Mouse (Mus musculus) layer of hippocampus, adult 9-10 months (tissue): Measurements from ENCODE around the gene Immp1l.

Experiments
- DNase-seq: peaks from one replicate; pipeline ENCODE4 v3.0.0; 2022; ENCODE audit warnings: low spot score

Immp1l gene

DNA sequence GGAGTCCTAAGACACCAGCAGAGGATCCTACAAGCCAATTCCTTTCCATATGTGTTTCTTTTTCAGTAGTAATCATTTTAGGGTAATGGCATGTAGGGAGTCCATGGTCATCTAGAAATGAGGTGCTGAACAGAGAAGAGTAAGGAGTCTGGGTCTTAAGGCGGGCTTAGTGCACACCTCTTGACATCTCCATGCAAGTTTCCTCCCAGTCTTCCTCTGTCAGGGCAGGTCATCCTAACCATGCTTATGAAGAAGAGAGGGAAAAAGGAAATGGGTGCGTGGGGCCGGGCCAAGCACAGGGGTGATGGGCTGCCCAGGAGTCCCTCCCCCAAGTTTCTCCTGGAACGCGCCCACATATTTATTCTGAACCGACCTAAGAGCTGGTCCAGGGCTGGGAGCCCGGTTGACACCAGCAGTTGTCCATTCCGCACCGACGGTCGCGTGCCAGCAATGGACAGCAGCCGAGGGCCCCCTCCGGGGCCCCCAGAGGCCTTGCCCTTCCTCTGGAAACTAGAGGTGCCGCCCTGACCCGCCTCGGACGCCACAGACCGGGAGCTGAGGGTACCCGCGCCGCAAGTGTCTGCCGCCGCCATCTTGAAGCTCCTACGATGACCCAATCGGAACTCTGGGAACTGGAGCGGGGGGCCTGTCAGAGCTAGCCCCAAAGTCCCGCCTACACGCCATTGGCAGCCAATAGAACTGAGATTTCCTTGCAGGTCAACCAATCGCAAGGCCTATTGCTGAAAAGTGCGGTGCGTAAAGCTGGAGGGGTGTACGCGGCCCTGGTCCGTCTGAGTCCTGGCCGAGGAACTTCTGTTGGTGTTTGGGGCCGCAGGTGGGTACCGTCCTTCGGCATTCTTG is at the start of gene Immp1l, which contains the start of gene Elp4:
Gene Immp1l (plus strand): TSS at position 743 of the 861 bp plus-strand sequence.
Gene Elp4 (minus strand): TSS at position 669 of the 861 bp plus-strand sequence.
- DNase-seq = peak; percentile 96

GRCm38 (mm10) chr2:105854740-105855139 is 49.7 kb upstream of the Immp1l start:
- DNase-seq = no peak

GRCm38 (mm10) chr2:105873403-105873802 is 31.0 kb upstream of the Immp1l start:
- DNase-seq = no peak

DNA sequence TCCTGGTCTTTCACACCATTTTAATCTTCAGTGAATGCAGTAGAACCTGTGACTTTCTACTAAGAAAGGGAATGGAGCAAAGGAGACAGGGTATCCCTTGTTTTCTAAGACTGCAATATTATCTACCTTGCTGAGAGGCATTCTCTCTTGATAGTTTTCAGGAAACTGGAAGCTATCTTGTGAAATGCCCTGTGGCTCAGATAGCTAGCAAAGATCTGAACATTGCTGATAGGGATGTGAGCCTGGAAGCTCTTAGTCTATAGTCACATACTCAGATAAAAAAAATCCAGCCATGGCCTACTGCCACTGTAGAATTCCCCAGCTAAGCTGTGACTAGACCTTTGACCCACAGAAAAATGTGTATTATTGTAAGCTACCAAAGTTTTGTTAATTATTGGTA is 13.6 kb upstream of the Immp1l start:
- no peak for DNase-seq

- no peak for DNase-seq
Measured at GRCm38 (mm10) chr2:105904757-105905146, 314 bp downstream of the Immp1l start.

GRCm38 (mm10) chr2:105908351-105908750 is 3.9 kb downstream of the Immp1l start:
- no peak for DNase-seq

DNA sequence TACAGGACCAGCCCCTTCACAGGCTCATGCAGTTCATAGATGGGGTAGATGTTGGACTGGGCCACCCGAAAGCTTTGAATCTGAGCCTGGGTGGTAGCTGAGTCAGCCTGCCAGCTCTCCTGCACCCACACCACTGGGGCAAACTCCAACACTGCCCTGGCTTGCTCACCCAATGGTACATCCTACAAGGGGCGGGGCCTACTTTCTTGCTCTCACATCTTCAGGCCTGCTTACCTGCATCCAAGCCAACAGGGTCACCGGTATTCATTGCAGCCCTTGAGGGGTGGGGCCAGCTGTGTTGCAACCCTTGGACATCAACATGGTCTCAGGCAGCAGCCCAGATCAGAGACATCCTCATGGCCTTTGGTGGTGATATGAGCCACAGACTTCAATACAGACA is 6.2 kb downstream of the Immp1l start:
- no peak for DNase-seq

DNA sequence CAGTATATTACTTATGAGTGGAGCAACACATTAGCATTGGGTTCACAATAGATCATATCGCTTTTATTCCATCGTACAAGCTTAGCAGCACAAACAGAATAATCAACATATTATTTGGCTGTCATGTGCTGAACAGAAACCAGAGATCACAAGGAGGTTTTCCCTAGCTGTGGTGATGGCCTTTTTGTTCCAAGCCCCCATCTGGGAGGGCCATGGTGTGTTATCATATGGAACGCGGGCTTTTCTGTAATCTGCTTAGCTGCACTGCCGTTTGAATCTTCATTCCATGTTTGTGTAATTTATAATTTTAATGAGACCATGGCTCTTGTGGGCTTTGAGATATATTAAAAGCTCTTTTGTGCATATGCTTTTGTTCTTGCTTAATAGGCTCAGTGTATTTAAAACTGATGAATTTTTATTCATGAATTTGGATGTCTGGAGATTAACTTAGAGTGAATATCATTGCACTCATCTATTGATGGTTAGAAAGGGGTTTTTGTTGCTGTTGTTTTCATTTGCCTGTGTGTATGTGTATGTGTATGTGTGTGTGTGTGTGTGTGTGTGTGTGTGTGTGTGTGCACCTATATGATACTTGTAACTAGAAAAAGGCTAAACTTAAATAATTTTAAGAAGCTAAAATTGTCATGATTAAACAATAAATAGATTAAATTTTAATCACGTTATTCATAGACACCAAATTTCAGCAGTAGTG is 9.4 kb downstream of the Immp1l start:
- no peak for DNase-seq

DNA sequence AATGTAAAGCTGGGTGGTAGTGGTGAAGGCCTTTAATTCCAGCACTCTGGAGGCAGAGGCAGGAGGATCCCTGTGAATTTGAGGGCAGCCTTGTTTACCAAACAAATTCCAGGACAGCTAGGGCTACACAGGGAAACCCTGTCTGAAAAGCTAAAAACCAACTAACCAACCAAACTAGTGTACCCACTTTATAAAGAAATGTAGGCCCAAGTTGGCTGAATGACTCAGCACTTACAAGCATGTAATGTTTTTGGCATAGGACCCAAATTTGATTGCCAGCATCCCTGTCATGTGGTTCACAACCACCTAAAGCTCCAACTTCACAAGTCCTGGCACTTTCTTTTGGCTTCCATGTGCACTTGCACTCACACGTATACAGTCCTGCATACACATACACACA is 12.2 kb downstream of the Immp1l start:
- DNase-seq = no peak

DNA sequence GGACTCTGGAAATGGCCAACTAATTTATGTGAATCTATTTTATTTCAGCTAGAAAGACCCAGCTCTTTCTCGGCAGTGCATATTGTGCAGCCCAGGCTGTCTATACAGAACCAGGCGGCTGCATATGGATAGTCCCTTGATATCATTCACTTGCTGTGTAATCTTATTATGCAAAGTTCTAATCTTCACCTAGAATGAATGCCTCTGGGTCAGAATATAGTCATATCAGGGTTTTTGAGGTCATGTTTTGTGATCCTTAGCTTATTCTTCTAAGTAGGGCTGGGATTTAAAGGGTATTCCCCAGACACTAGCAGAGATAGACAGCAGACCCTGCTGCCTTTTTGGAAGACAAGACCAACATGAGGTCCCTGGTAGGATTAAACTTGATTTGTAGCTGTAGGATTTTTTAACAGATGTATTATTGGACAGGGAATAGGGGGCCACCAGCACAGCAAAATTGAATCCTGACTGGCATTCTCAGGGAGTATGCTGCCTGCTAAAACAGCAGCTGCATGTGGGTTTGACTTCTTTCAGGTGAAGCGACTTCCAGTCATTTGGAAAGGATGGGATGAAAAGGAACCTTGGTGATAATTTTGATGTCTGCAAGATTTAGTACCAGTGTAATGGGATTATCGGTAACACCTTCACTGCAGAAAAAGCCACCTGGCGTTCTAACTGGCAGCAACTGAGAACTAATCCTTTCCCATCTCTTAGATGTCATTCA is 13.3 kb downstream of the Immp1l start:
- no peak for DNase-seq

DNA sequence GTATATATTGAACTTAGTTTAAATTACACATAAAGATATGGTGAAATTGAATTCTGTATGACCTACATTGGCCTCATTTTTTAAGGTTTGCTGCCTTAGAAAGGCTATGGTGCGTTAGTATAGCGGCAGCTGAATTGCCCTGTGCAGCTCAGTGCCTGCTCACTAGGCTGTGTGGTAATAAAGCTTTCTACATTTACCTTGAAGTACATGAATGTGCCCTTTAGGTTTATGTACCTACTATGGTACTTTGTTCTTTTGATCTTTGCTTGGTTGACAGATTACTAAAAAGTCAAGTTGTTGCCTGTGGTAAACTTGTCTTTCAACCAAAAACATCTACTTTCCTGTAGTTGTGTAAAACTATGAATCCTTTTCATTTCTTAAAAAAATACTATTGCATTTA is 45.7 kb downstream of the Immp1l start:
- DNase-seq = no peak

DNA sequence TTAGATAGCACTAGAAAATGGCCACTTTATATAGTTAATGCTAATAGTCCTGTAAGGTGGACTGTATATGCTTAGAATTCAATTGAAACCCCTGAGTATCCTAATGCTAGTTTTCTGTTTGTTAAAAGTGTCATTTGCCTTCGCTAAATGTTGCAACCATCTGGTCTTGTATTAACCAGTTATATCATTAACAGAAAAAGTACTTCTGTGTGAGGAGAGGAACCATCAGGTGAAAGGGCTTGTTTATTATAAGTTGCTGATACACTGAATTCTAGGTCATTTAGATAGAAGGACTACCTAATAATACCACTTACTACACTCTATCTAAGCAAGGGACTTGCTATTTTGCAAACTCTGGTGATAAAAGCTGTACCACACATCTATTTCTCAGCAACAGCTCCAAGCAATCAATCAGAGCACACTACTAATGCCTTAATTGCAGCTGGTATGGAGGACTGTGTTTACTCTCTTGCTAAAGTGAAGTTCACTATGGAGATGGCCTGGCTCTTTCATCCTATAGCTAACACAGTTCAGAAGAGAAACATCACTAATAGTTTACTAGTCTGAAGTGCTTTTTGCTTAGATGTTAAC is 47.0 kb downstream of the Immp1l start:
- no peak for DNase-seq

DNA sequence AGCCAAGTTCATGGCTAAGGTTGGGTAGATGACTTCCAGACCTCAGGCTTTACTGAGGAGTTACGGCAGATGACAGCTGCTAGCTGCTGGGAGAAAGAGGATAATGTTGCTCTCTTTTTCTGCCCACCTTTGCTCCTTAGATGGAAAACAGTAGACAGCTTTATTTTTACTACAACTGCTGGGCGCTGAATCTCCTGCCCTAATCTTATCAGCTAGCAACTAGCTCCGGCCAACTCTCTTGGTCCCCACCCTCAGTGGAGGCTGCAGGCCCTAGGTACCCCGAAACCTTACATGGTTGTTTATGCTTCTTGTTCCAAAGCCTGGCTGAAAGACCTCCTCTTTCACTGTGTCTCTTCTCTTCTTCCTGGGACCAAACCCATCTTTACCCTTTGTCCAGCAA is 49.4 kb downstream of the Immp1l start:
- DNase-seq = no peak

DNA sequence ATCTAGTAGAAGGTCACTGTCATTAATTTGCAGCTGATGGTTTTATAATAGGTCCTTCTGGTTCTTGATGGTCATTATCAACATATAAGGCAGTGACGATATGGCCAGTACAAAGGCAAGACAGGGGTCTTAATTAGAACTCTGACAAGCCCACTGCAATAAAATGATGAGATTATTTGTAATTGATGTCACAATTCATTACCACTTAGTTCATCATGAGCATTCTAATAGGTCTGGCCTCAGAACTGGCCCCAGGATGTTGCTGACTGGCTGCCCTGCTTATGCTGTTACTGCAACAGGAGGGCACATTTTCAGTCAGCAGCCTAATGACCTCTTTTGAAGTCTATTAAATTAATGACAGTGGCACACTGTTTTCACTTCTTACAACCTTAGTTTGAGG is 59.0 kb downstream of the Immp1l start:
- no peak for DNase-seq

DNA sequence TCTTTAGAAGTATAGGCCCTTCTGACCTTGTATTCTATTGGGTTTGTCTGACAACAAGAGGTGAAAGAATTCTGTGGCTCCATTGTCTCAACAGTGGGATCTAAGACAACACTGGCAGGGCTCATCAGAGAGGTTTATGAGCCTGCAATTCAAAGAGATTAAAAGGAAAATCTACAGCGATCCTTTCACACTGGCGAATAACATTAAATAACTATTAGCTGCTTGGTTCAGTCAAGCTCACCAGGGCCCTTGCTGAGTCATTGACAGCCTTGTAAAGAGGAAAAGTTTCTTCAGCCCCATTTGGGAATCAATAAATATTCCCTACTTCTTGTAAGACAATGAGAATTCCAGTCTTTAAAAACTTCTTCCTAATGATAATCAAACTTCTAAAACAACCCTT is 69.5 kb downstream of the Immp1l start:
- no peak for DNase-seq

DNA sequence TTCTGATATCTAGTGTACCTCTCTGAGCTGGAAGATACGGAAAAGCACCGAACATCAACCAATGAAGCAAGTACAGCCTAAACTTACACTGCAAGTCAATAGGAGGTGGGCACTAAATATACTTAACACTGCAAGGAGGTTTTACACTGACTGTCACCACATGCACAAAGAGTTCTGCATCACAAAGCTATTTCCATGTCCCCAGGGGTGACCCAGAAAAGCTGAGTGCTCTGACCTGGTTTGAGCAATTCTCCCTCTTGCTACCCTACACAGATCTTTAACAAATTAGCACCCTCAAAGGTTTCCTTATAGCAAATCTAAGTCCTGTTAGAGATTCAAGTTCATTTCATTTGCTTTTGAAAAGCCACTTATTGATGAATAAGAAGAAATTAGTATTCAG is 73.6 kb downstream of the Immp1l start:
- no peak for DNase-seq

DNA sequence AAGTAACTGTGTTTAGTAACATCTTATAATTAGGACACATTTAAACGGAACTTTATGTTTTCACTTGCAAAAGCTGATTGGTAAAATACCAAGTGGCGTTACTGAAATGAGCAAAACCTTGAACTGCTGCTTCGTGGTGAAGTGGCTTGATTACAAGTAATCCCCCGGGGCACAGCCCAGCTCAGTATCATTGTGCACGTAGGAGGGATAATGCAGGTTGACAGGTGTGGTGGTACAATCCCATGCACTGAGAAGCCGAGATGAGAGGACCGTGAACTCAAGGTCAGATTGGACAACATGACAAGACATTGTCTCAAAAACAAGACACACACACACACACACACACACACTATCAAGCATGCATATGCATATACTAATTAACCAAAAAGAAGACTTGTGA is 80.8 kb downstream of the Immp1l start:
- no peak for DNase-seq

DNA sequence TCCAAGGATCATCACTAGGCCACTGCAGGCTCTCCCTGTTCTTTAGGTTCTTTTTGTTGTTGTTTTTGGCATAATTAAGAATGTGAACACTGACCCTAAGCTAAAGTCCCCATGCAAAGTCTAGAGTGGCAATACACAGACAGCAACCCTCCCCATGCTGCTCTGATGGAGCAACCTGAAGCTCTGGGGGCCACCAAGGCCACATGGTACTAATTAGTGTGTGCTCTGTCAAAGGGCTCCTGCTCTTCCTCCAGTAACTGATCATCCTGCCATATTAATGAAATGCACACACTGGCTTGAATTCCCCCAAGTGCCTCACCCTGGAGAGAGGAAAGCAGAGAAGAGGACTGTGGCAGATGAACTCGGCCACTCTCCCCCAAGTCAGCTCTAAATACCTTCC is 82.7 kb downstream of the Immp1l start:
- DNase-seq = no peak

GRCm38 (mm10) chr2:105987999-105988398 is 83.6 kb downstream of the Immp1l start:
- DNase-seq = no peak

- DNase-seq = peak; percentile 86
Measured at GRCm38 (mm10) chr2:106002835-106003739, 98.6 kb downstream of the Immp1l start, which contains the start of gene Dnajc24. TSS of gene Dnajc24 (minus strand) at chr2:106003549.

GRCm38 (mm10) chr2:106008415-106008814 is 104.0 kb downstream of the Immp1l start:
- DNase-seq = no peak
